Mouse (Mus musculus) bone marrow, adult 2 months (tissue): Measurements from ENCODE around the gene Itgb6.

Source experiments
- CTCF ChIP-seq: fragments of 200-500 bp; IDR thresholded peaks from 2 replicates; pipeline ENCODE4 v1.5.1; 2011; ENCODE audit warnings: low read length, control low read depth; ENCODE audit not compliant: control insufficient read depth, insufficient read depth
- POLR2A ChIP-seq: fragments of 200-500 bp; IDR thresholded peaks from 2 replicates; pipeline ENCODE4 v1.6.1; 2011; ENCODE audit warnings: low read depth, mild to moderate bottlenecking, control low read depth, low read length, borderline replicate concordance; ENCODE audit not compliant: control insufficient read depth

DNA sequence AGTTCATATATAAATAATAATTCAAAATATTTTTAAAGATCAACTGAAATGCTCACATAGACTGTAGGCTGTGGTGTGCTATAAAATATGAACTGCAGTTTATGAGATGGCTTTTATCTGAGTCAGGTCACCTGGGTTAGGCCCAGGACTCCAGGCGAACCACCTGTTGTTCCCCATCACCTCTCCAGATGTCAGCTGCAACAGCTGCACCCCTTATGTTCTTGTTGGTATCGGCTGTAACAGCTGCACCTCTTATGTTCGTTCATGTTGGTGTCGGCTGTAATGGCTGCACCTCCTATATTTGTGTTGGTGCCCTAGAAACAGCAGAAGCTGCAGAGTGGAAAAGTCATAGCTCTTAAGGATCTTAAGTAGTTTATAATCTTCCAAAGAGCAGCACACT lies 12.1 kb downstream of the Itgb6 start:
- TF ChIP-seq CTCF (no peak), POLR2A (no peak)
